Mouse (Mus musculus) lung, postnatal 0 days (tissue): ENCODE data around the gene Eif2a.

ENCODE experiments used
- CTCF ChIP-seq: IDR thresholded peaks from 2 replicates; pipeline ENCODE4 v1.5.1; 2016; ENCODE audit warnings: antibody characterized with exemption, mild to moderate bottlenecking
- EP300 ChIP-seq: IDR thresholded peaks from 2 replicates; pipeline ENCODE4 v1.6.1; 2016; ENCODE audit warnings: antibody characterized with exemption, mild to moderate bottlenecking, control low read depth

DNA sequence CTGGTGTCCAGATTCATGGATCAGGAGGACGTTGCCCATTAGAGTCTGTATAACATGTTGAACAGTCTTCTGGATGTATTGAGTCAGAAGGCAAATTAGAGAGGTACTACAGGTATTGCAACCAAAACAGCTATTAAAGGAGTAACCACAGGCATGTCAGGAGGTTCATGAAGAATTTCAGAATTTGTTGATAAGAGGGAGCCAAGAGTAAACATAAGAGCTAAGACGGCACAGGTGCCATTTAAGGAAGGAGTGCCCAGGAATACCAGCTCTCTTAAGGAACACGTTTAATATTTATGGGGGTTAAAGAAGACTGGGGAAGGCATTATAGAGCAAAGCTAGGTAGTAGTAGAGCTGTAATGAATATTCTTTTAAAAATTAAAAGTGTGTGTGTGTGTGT lies 12.9 kb upstream of the Eif2a start:
- peak; percentile 62 for TF ChIP-seq EP300
- no peak for TF ChIP-seq CTCF
